Mouse (Mus musculus) thymus, adult 18-20 months (tissue): Measurements from ENCODE around the gene 4933425L06Rik.
A peak's percentile ranks its signal among the peaks of the same experiment; 100 is the strongest.

Experiments
- DNase-seq, 2 experiments: peaks; one replicate each; pipeline ENCODE4 v3.0.0; 2022; ENCODE audit warnings: mixed read lengths in 2 of 2

The 4933425L06Rik gene

GRCm38 (mm10) chr13:105081862-105082261 is at the start of gene 4933425L06Rik:
Gene 4933425L06Rik, plus strand, starts transcription at chr13:105082122.
- no peak for DNase-seq

- no peak for DNase-seq
These were observed 44.1 kb upstream of the 4933425L06Rik start for GRCm38 (mm10) chr13:105037816-105038215.

- DNase-seq: no peak
These were observed 43.6 kb upstream of the 4933425L06Rik start for GRCm38 (mm10) chr13:105038334-105038733.

GRCm38 (mm10) chr13:105043882-105044281 is 38.0 kb upstream of the 4933425L06Rik start:
- DNase-seq: no peak

- DNase-seq: no peak
These were observed 34.5 kb upstream of the 4933425L06Rik start for GRCm38 (mm10) chr13:105047377-105047776.

GRCm38 (mm10) chr13:105048662-105049061 is 33.3 kb upstream of the 4933425L06Rik start:
- no peak for DNase-seq

- DNase-seq: no peak
These were observed 30.5 kb upstream of the 4933425L06Rik start for GRCm38 (mm10) chr13:105051432-105051831.

GRCm38 (mm10) chr13:105053618-105054017 is 28.3 kb upstream of the 4933425L06Rik start:
- no peak for DNase-seq

GRCm38 (mm10) chr13:105054181-105054940 is 27.6 kb upstream of the 4933425L06Rik start, which contains the start of gene Rgs7bp:
Gene Rgs7bp, minus strand, starts transcription at chr13:105054930.
- DNase-seq: peak; percentile 22 to 30

- DNase-seq: no peak
These were observed 27.0 kb upstream of the 4933425L06Rik start for GRCm38 (mm10) chr13:105054941-105055309.

- DNase-seq: no peak
These were observed 26.5 kb upstream of the 4933425L06Rik start for GRCm38 (mm10) chr13:105055374-105055773.

GRCm38 (mm10) chr13:105066119-105066518 is 15.8 kb upstream of the 4933425L06Rik start:
- no peak for DNase-seq

GRCm38 (mm10) chr13:105066890-105067845 is 14.8 kb upstream of the 4933425L06Rik start:
- no peak for DNase-seq

GRCm38 (mm10) chr13:105089276-105089675 is 7.4 kb downstream of the 4933425L06Rik start:
- DNase-seq: no peak

GRCm38 (mm10) chr13:105096316-105096715 is 14.4 kb downstream of the 4933425L06Rik start:
- no peak for DNase-seq

GRCm38 (mm10) chr13:105100705-105101104 is 18.8 kb downstream of the 4933425L06Rik start:
- no peak for DNase-seq

- no peak for DNase-seq
These were observed 22.5 kb downstream of the 4933425L06Rik start for GRCm38 (mm10) chr13:105104385-105104784.

GRCm38 (mm10) chr13:105111599-105111998 is 29.7 kb downstream of the 4933425L06Rik start:
- no peak for DNase-seq

- DNase-seq: no peak
These were observed 39.7 kb downstream of the 4933425L06Rik start for GRCm38 (mm10) chr13:105121617-105122016.

GRCm38 (mm10) chr13:105122092-105122491 is 40.2 kb downstream of the 4933425L06Rik start:
- no peak for DNase-seq

- DNase-seq: no peak
These were observed 48.2 kb downstream of the 4933425L06Rik start for GRCm38 (mm10) chr13:105130080-105130479.

- DNase-seq: no peak
These were observed 50.4 kb downstream of the 4933425L06Rik start for GRCm38 (mm10) chr13:105132370-105132769.

GRCm38 (mm10) chr13:105132776-105133175 is 50.9 kb downstream of the 4933425L06Rik start:
- DNase-seq: no peak
